Comparison of ENCODE assay signal across 19 mouse cellular contexts in genomic region chr12:77546165-77546564, GRCm38 (mm10).
DNase-seq lines count a peak whose midpoint lies in the region; ATAC-seq and TF ChIP-seq lines count a peak whose summit lies in the region.
"Had no signal": no experiment of that assay in that cellular context is flagged by ENCODE, and none has a peak within 500 bp of the region (broad histone marks: within the 10 kb centered on the region; RNA-seq: fewer than 3 reads in every experiment).

No protein-coding gene starts in this region.

- no peaks in the 10 kb centered on the region for H3K4me1 ChIP-seq in hindbrain, embryonic 15.5 days (replicated peaks)
- H3K4me1 ChIP-seq in hindbrain, embryonic 12.5 days, result no peaks in the 10 kb centered on the region
- H3K4me1 ChIP-seq in midbrain, postnatal 0 days (ENCODE audit: insufficient read depth, low read length), result no peaks in the 10 kb centered on the region
- no peaks in the 10 kb centered on the region for H3K4me1 ChIP-seq in midbrain, embryonic 10.5 days
- H3K4me1 ChIP-seq: embryonic facial prominence, embryonic 13.5 days; forebrain, embryonic 12.5 days had no signal

- H3K27me3 ChIP-seq in hindbrain, embryonic 15.5 days, result no peaks in the 10 kb centered on the region
- no peaks in the 10 kb centered on the region for H3K27me3 ChIP-seq in hindbrain, embryonic 12.5 days
- H3K27me3 ChIP-seq in midbrain, postnatal 0 days (ENCODE audit: insufficient read depth, low read length), result no peaks in the 10 kb centered on the region
- H3K27me3 ChIP-seq in midbrain, embryonic 10.5 days (ENCODE audit: low read depth, poor library complexity, severe bottlenecking), result no peaks in the 10 kb centered on the region
- H3K27me3 ChIP-seq: embryonic facial prominence, embryonic 13.5 days; forebrain, embryonic 12.5 days had no signal

- no peak overlapping the region for H3K4me3 ChIP-seq in hindbrain, embryonic 15.5 days
- no peak overlapping the region for H3K4me3 ChIP-seq in hindbrain, embryonic 12.5 days
- H3K4me3 ChIP-seq in midbrain, postnatal 0 days (ENCODE audit: low read depth, low read length), result no peak overlapping the region
- H3K4me3 ChIP-seq in midbrain, embryonic 10.5 days, result no peak overlapping the region
- H3K4me3 ChIP-seq: embryonic facial prominence, embryonic 13.5 days; forebrain, embryonic 12.5 days; gastrocnemius, adult 2 months had no signal

- no peaks in the 10 kb centered on the region for H3K9me3 ChIP-seq in hindbrain, embryonic 15.5 days
- no peaks in the 10 kb centered on the region for H3K9me3 ChIP-seq in hindbrain, embryonic 12.5 days (replicated peaks)
- H3K9me3 ChIP-seq in midbrain, postnatal 0 days (ENCODE audit: low read length), result no peaks in the 10 kb centered on the region
- H3K9me3 ChIP-seq in midbrain, embryonic 10.5 days (replicated peaks), result no peaks in the 10 kb centered on the region
- H3K9me3 ChIP-seq: embryonic facial prominence, embryonic 13.5 days; forebrain, embryonic 12.5 days had no signal

- DNase-seq in embryo, embryonic 10.5 days (ENCODE audit: low spot score), result peak; percentile 12
- no peak for DNase-seq in embryo, embryonic 9.5 days (ENCODE audit: extremely low spot score)
- DNase-seq in midbrain, postnatal 0 days (ENCODE audit: low spot score), result peak; percentile 35
- no peak for DNase-seq in midbrain, embryonic 10.5 days (ENCODE audit: low spot score)
- peak; percentile 1 for DNase-seq in thymus, postnatal 14 days
- DNase-seq in thymus, postnatal 4 days, result no peak
- DNase-seq: adrenal gland, adult 2 months; adrenal gland, postnatal 25 days; cerebellum, adult 9-10 months; gastrocnemius, adult 2 months; gastrocnemius, postnatal 25 days; heart, postnatal 10 days; heart, postnatal 4 days had no signal

- no peak overlapping the region for H3K4me2 ChIP-seq in hindbrain, embryonic 15.5 days
- no peak overlapping the region for H3K4me2 ChIP-seq in hindbrain, embryonic 12.5 days (replicated peaks)
- no peak overlapping the region for H3K4me2 ChIP-seq in midbrain, postnatal 0 days (ENCODE audit: low read depth, low read length, poor library complexity, severe bottlenecking)
- H3K4me2 ChIP-seq: embryonic facial prominence, embryonic 13.5 days; forebrain, embryonic 12.5 days had no signal

- TF ChIP-seq CTCF in midbrain, postnatal 0 days (IDR thresholded peaks at IDR 0.05), result no peak

- H3K9ac ChIP-seq in hindbrain, embryonic 15.5 days, result no peak overlapping the region
- H3K9ac ChIP-seq in hindbrain, embryonic 12.5 days, result no peak overlapping the region
- no peak overlapping the region for H3K9ac ChIP-seq in midbrain, postnatal 0 days (replicated peaks; ENCODE audit: low read length, poor library complexity, severe bottlenecking)
- H3K9ac ChIP-seq: embryonic facial prominence, embryonic 13.5 days; forebrain, embryonic 12.5 days had no signal

- no peaks in the 10 kb centered on the region for H3K36me3 ChIP-seq in hindbrain, embryonic 15.5 days
- no peaks in the 10 kb centered on the region for H3K36me3 ChIP-seq in hindbrain, embryonic 12.5 days
- no peaks in the 10 kb centered on the region for H3K36me3 ChIP-seq in midbrain, postnatal 0 days (ENCODE audit: insufficient read depth, low read length)
- H3K36me3 ChIP-seq in midbrain, embryonic 10.5 days, result no peaks in the 10 kb centered on the region
- H3K36me3 ChIP-seq: embryonic facial prominence, embryonic 13.5 days; forebrain, embryonic 12.5 days had no signal

- no peak overlapping the region for H3K27ac ChIP-seq in hindbrain, embryonic 15.5 days (replicated peaks)
- no peak overlapping the region for H3K27ac ChIP-seq in hindbrain, embryonic 12.5 days
- H3K27ac ChIP-seq in midbrain, postnatal 0 days (ENCODE audit: low read depth, low read length), result no peak overlapping the region
- H3K27ac ChIP-seq in midbrain, embryonic 10.5 days (replicated peaks), result no peak overlapping the region
- H3K27ac ChIP-seq: embryonic facial prominence, embryonic 13.5 days; forebrain, embryonic 12.5 days; gastrocnemius, adult 2 months had no signal

- ATAC-seq in hindbrain, embryonic 15.5 days (ENCODE audit: low FRiP score, low read depth), result peak; percentile 42; the same call in 1 of the 2 replicates
- ATAC-seq in hindbrain, embryonic 12.5 days (ENCODE audit: low FRiP score), result no peak
- no peak for ATAC-seq in midbrain, postnatal 0 days (ENCODE audit: low FRiP score)
- ATAC-seq: inflammation-experienced regulatory T-cells, adult 6 months; intestine, postnatal 0 days had no signal

- 38% methylated on average over 2 of the region's 2 CpGs for WGBS in hindbrain, embryonic 15.5 days
- 40% methylated on average over 2 of the region's 2 CpGs for WGBS in hindbrain, embryonic 12.5 days
- 59% methylated on average over 2 of the region's 2 CpGs for WGBS in midbrain, postnatal 0 days
- WGBS in midbrain, embryonic 10.5 days, result 80% methylated on average over 2 of the region's 2 CpGs

Comparison
In these comparisons a context has a peak if more than half of its experiments do, and no peak if none do; other contexts are left out.
1. DNase-seq: peak in embryo, embryonic 10.5 days (single experiment), midbrain, postnatal 0 days (single experiment) and thymus, postnatal 14 days (single experiment); none in embryo, embryonic 9.5 days (single experiment), midbrain, embryonic 10.5 days (single experiment) and thymus, postnatal 4 days (single experiment).